Mouse (Mus musculus): ENCODE data around the gene Gm4969. TPM values are rescaled to one million over a fixed set of nuclear protein-coding genes. Genes with fewer than 3 reads are reported as not detected.

Gene Gm4969
- polyA plus RNA-seq, 1 experiment: 0.46 TPM

DNA sequence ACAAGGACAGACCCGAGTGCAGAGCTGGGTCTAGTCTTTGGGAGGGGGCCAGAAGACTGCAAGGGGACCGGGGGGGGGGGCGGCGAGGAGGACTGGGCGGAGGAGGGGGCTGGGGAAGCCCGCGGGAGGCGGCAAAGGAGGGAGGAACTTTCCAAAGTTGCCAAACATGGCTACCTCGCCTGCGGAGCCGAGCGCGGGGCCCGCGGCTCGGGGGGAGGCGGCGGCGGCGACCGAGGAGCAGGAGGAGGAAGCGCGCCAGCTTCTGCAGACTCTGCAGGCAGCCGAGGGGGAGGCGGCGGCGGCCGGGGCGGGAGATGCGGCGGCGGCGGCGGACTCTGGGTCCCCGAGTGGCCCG is 23.7 kb downstream of the Gm4969 start, which contains the start of gene Six5:
TSS of gene Six5 (plus strand) at position 124 of the 355 bp plus-strand sequence.
- H3K27me3 ChIP-seq (ENCODE audit: control insufficient read depth, insufficient read depth, low read length, poor library complexity, severe bottlenecking): no peaks in the 10 kb centered on the region
- no peak for TF ChIP-seq EP300 (IDR thresholded peaks at IDR 0.05; ENCODE audit: insufficient read depth, low read depth, low read length)
- TF ChIP-seq POLR2A (IDR thresholded peaks at IDR 0.05; ENCODE audit: insufficient read depth, low read length): no peak
- no peak for TF ChIP-seq CTCF (IDR thresholded peaks at IDR 0.05; ENCODE audit: low read depth, low read length)
- no peaks in the 10 kb centered on the region for H3K4me1 ChIP-seq (ENCODE audit: control insufficient read depth, insufficient read depth, low read length)

DNA sequence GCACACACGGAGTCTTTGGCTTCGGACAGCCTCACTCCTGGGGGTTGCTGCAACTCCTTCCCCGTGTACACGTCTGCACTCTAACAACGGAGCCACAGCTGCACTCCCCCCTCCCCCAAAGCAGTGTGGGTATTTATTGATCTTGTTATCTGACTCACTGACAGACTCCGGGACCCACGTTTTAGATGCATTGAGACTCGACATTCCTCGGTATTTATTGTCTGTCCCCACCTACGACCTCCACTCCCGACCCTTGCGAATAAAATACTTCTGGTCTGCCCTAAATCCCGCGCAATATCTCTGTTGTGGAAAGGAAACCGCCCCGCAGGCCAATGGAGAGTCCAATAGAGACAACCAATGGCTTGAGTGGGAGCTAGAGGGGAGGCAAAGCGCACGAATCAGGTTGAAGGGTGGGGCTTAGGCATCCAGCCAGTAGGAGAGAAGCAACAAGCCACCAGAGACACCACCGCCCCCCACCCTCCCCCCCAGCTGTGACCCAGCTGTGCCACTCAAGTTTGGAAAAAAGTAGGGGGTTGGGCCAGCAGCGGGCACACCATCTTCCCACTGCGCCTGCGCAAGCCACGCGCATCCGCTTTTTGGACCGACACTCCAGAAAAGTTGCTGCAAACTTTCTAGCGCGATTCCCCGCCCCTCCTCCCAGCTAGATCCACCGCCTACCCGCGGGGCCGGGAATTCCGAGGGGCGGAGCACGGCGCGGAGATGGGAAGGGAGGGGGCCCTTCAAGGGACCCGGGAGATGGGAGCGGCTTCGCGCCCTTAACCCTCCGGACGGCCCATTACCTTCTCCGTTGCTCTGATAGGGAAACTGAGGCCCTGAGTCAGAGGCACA is 24.4 kb downstream of the Gm4969 start:
- H3K4me1 ChIP-seq (ENCODE audit: control insufficient read depth, insufficient read depth, low read length): no peaks in the 10 kb centered on the region
- no peaks in the 10 kb centered on the region for H3K9me3 ChIP-seq (replicated peaks; ENCODE audit: control insufficient read depth, insufficient read depth, low read length, poor library complexity, severe bottlenecking)
- H3K4me3 ChIP-seq (ENCODE audit: low read depth, low read length): peak overlapping the region; percentile 77
- H3K36me3 ChIP-seq (ENCODE audit: control insufficient read depth, insufficient read depth, low read length, poor library complexity, severe bottlenecking): no peaks in the 10 kb centered on the region
- no peaks in the 10 kb centered on the region for H3K27me3 ChIP-seq (ENCODE audit: control insufficient read depth, insufficient read depth, low read length, poor library complexity, severe bottlenecking)
- TF ChIP-seq POLR2A (IDR thresholded peaks at IDR 0.05; ENCODE audit: insufficient read depth, low read length) (no peak), CTCF (IDR thresholded peaks at IDR 0.05; ENCODE audit: low read depth, low read length) (no peak), EP300 (IDR thresholded peaks at IDR 0.05; ENCODE audit: insufficient read depth, low read depth, low read length) (0 out of 2 replicates have a peak, but pooled peaks have one; percentile 47)
- peak overlapping the region; percentile 63; the same call in 1 of the 2 replicates for H3K27ac ChIP-seq (ENCODE audit: insufficient read depth, low read length)
- H3K9ac ChIP-seq (ENCODE audit: low read depth, poor library complexity, severe bottlenecking): peak overlapping the region; percentile 93

More for the DNA sequence above, 23.7 kb downstream of the Gm4969 start, which contains the start of gene Six5:
- Histone ChIP-seq H3K27ac (ENCODE audit: insufficient read depth, low read length) (peak within 1 kb of the TSS; percentile 63; the same call in 1 of the 2 replicates), H3K9ac (ENCODE audit: low read depth, poor library complexity, severe bottlenecking) (peak within 1 kb of the TSS; percentile 93), H3K36me3 (ENCODE audit: control insufficient read depth, insufficient read depth, low read length, poor library complexity, severe bottlenecking) (no peaks in the 10 kb centered on the region), H3K9me3 (replicated peaks; ENCODE audit: control insufficient read depth, insufficient read depth, low read length, poor library complexity, severe bottlenecking) (no peaks in the 10 kb centered on the region), H3K4me3 (ENCODE audit: low read depth, low read length) (peak within 1 kb of the TSS; percentile 77)

- Histone ChIP-seq H3K4me1 (ENCODE audit: control insufficient read depth, insufficient read depth, low read length) (no peaks in the 10 kb centered on the region), H3K4me3 (ENCODE audit: low read depth, low read length) (peak overlapping the region; percentile 72), H3K36me3 (ENCODE audit: control insufficient read depth, insufficient read depth, low read length, poor library complexity, severe bottlenecking) (no peaks in the 10 kb centered on the region), H3K27me3 (ENCODE audit: control insufficient read depth, insufficient read depth, low read length, poor library complexity, severe bottlenecking) (no peaks in the 10 kb centered on the region), H3K9ac (ENCODE audit: low read depth, poor library complexity, severe bottlenecking) (peak overlapping the region; percentile 52), H3K9me3 (replicated peaks; ENCODE audit: control insufficient read depth, insufficient read depth, low read length, poor library complexity, severe bottlenecking) (no peaks in the 10 kb centered on the region), H3K27ac (ENCODE audit: insufficient read depth, low read length) (no peak overlapping the region)
- peak; percentile 78 for TF ChIP-seq CTCF (IDR thresholded peaks at IDR 0.05; ENCODE audit: low read depth, low read length)
- no peak for TF ChIP-seq EP300 (IDR thresholded peaks at IDR 0.05; ENCODE audit: insufficient read depth, low read depth, low read length)
These were observed 25.0 kb downstream of the Gm4969 start for GRCm38 (mm10) chr7:19093174-19093521.

- Histone ChIP-seq H3K27ac (ENCODE audit: insufficient read depth, low read length) (no peak overlapping the region), H3K4me1 (ENCODE audit: control insufficient read depth, insufficient read depth, low read length) (no peaks in the 10 kb centered on the region), H3K4me3 (ENCODE audit: low read depth, low read length) (peak overlapping the region; percentile 72), H3K27me3 (ENCODE audit: control insufficient read depth, insufficient read depth, low read length, poor library complexity, severe bottlenecking) (no peaks in the 10 kb centered on the region), H3K36me3 (ENCODE audit: control insufficient read depth, insufficient read depth, low read length, poor library complexity, severe bottlenecking) (no peaks in the 10 kb centered on the region), H3K9ac (ENCODE audit: low read depth, poor library complexity, severe bottlenecking) (peak overlapping the region; percentile 52), H3K9me3 (replicated peaks; ENCODE audit: control insufficient read depth, insufficient read depth, low read length, poor library complexity, severe bottlenecking) (no peaks in the 10 kb centered on the region)
- no peak for TF ChIP-seq CTCF (IDR thresholded peaks at IDR 0.05; ENCODE audit: low read depth, low read length)
- TF ChIP-seq EP300 (IDR thresholded peaks at IDR 0.05; ENCODE audit: insufficient read depth, low read depth, low read length): no peak
- peak; percentile 36 for TF ChIP-seq POLR2A (IDR thresholded peaks at IDR 0.05; ENCODE audit: insufficient read depth, low read length)
These were observed 25.6 kb downstream of the Gm4969 start for GRCm38 (mm10) chr7:19092381-19093173.

GRCm38 (mm10) chr7:19091913-19092312 is 26.3 kb downstream of the Gm4969 start:
- H3K27ac ChIP-seq (ENCODE audit: insufficient read depth, low read length): no peak overlapping the region
- H3K36me3 ChIP-seq (ENCODE audit: control insufficient read depth, insufficient read depth, low read length, poor library complexity, severe bottlenecking): no peaks in the 10 kb centered on the region
- H3K27me3 ChIP-seq (ENCODE audit: control insufficient read depth, insufficient read depth, low read length, poor library complexity, severe bottlenecking): no peaks in the 10 kb centered on the region
- H3K4me3 ChIP-seq (ENCODE audit: low read depth, low read length): peak overlapping the region; percentile 72
- no peaks in the 10 kb centered on the region for H3K9me3 ChIP-seq (replicated peaks; ENCODE audit: control insufficient read depth, insufficient read depth, low read length, poor library complexity, severe bottlenecking)
- peak overlapping the region; percentile 52 for H3K9ac ChIP-seq (ENCODE audit: low read depth, poor library complexity, severe bottlenecking)
- no peak for TF ChIP-seq POLR2A (IDR thresholded peaks at IDR 0.05; ENCODE audit: insufficient read depth, low read length)
- TF ChIP-seq EP300 (IDR thresholded peaks at IDR 0.05; ENCODE audit: insufficient read depth, low read depth, low read length): no peak
- TF ChIP-seq CTCF (IDR thresholded peaks at IDR 0.05; ENCODE audit: low read depth, low read length): no peak
- no peaks in the 10 kb centered on the region for H3K4me1 ChIP-seq (ENCODE audit: control insufficient read depth, insufficient read depth, low read length)

Measured in ES-Bruce4 (cell line).